Mouse (Mus musculus): ENCODE results near the gene Neu1.
"Not testable (repeated sequence)": the region's sequence is repeated elsewhere in the genome, so short reads cannot be mapped to it uniquely, and the experiment has no call there.

Neu1 gene

GRCm38 (mm10) chr17:34949553-34949969 is 18.5 kb downstream of the Neu1 start:
- no peak for DNase-seq

DNA sequence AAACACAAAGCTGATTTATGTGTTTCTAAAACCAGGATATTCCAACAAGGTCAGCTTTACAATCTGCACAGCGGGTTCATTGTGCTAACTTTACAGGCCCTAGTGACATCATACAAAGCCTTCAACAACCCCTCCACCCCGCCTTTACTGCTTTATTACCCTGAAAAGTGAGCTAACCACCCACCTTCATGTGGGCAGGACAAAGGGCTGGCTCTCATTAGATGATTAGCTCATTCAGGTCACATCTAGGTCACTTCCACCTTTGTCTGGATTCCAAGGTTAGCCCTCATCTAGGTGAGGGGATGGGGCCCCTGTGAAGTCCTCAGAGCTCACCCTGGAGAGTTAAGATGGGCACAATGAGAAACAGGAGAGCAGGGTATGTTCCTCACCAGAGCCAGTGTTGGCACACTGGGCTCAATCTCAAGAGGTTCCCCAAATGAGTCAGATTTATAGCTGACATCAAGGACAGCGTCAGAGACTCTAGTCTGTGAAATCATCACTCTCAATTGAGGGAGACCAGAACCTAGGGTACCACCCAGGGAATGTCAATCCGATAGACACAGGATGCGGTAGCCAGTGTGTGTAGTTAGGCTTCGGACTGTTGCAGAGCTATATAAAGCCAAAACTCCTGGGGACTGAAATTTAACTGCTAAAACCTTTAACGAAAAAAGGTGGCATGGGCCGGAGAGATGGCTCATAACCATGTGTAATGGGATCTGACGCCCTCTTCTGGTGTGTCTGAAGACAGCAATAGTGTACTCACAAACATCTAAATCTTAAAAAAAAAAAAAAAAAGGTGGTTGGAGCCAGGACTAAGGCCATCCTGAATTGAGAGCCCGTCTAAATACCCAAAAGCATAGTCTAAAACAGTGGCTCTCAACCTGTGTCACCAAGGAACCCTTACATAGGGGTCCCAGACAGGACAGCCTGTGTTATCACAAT is 19.7 kb downstream of the Neu1 start:
- DNase-seq: no peak

DNA sequence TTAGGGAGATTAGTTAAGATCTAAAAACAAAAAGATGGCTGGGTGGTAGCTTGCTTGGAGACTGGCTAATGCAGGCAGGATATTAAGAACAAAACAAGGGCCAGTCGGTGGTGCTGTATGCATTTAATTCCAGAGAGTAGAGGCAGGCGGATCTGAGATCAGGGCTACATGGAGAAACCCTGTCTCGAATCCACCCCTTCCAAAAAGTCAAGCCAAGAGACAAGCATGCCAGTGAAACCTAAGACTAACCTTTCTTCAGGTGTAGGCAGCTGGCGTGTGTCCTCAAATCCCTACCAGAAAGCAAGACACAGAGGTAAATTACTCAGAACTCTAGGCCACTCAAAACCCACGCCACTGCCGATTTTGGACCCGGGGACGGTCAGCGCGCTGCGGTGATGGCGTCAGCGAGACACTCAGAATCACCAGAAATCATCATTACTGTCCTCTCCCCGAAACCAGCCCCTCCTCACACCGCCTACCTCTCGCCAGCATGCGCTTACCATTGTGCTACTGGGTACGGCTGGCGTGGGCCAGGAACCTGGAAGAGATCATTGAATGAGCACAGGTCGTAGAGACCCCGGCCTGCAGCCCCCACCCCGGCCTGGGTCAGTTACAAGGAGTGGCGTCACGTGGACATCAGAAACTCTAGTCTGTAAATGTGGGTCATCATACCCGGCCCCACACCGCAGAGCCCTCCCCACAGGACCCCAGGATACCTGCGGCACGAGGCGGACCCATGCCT is 20.8 kb downstream of the Neu1 start:
- no peak for DNase-seq

DNA sequence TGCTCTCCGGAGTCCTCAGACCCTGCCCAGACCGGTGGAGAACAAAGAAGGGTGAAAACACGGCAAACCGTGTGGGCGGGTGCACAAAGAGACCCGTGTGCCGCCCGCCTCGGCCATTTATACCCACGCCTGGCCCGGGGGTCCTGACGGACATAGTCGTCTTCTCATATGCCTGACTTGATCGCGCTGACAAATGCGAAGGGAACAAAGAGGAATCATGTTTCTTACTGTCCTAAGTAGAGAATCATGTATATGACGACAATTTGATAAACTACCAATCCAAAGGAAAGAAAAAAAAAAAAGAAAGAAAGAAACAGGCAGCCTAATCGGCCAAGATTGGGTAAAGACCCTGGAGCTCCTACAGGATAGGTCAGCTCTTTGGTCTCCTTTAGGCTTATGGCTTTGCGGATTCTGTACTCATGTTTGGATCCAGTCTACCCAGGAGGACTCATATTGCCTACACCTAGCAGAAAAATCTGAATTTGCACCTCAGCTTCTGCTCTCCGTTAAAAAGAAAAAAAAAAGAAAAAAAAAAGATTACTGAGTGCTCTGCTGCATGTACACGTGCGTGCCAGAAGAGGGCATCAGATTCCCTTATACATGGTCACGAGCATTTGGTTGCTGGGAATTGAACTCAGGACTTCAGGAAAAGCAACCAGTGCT is 21.5 kb downstream of the Neu1 start:
- peak; percentile 81 for DNase-seq

- no peak for DNase-seq
Observed at GRCm38 (mm10) chr17:34953258-34953657, 22.2 kb downstream of the Neu1 start.

DNA sequence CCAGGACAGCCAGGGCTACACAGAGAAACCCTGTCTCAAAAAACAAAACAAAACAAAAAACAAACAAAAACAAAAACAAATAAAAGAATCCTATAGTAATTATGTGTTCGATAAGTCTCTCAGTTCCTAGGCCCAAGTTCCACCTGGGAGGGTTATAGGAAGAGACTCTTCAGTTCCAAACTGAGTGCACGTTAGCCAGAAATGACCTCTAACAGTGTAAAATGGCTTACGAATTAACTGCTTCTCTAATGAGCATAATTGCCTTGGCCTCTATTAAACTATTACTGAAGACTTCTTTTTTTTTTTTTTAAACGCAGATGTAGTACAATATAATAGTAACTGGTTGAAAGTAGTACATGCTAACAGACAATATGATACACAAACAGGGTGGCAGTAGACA is 22.9 kb downstream of the Neu1 start:
- peak; percentile 82 for DNase-seq

- no peak for DNase-seq
Observed at GRCm38 (mm10) chr17:34954831-34955230, 23.8 kb downstream of the Neu1 start.

GRCm38 (mm10) chr17:34955884-34956283 is 24.8 kb downstream of the Neu1 start:
- DNase-seq: no peak

DNA sequence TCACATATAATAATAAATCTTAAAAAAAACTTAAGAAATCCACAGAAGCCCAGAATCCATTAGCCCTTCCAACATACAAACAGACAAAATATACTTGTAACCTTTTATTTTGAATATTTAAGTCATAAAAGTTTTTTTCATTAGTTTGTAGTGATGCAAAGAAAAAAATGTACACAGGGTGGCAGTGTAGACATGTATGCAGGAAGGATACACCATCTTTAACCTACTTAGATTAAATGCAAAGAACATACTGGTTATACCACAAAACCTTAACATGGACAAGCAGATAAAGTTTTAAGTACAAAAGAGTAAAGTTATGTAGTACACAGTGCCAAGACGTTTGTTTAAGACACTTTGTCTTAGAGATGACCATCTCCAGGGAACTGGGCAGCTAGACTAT is 25.3 kb downstream of the Neu1 start:
- DNase-seq: no peak

DNA sequence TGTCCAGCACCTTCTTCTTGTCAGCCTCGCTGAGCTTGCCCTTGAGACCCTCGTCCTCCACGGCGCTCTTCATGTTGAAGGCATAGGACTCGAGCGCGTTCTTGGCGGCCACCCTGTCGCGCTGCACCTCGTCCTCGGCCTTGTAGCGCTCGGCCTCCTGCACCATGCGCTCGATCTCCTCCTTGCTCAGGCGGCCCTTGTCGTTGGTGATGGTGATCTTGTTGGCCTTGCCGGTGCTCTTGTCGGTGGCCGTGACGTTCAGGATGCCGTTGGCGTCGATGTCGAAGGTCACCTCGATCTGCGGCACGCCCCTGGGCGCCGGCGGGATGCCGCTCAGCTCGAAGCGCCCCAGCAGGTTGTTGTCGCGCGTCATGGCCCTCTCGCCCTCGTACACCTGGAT is 26.2 kb downstream of the Neu1 start:
- not testable (repeated sequence) for DNase-seq

- DNase-seq: not testable (repeated sequence)
Observed at GRCm38 (mm10) chr17:34957966-34958365, 26.9 kb downstream of the Neu1 start.

GRCm38 (mm10) chr17:34958734-34959129 is 27.7 kb downstream of the Neu1 start:
- not testable (repeated sequence) for DNase-seq

GRCm38 (mm10) chr17:34959130-34959778 is 28.2 kb downstream of the Neu1 start, which contains the start of gene Hspa1b:
Gene Hspa1b (minus strand): TSS chr17:34959238.
- peak; percentile 94 for DNase-seq

- DNase-seq: peak; percentile 67
Observed at GRCm38 (mm10) chr17:34959881-34960515, 28.9 kb downstream of the Neu1 start.

DNA sequence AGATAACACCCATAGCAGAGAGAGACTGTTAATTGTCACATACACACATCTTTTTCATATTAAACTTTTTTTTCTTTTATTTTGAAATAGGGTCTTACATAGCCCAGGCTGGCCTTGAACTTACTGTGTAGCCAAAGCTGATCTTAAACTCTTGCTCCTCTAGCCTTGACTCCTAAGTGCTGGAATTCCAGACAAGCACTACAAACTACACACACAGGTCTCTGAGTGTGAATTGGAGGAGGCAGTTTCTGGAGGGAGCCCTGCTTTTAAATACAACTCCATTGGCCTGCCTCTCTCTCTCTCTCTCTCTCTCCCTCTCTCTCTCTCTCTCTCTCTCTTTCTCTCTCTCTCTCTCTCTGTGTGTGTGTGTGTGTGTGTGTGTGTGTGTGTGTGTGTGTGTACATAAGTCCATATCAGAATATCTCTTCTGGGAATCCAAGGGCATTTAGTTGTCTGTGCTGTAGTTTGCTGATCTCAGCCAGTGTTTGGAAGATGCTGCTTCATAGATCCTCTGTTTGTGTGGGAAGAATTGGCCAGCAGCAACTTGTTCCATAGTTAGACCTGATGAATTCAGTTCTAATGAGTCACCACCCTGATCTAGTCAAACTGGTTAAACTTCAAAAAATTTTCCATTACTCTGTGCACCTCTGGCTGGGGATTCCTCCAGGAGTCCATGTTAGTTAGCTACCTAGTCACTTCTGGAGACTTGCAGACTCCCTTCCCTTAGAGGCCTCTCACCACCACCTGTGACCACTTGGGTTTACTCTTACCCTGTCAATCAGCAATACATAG is 29.8 kb downstream of the Neu1 start:
- DNase-seq: no peak

- DNase-seq: no peak
Observed at GRCm38 (mm10) chr17:34962125-34962524, 31.1 kb downstream of the Neu1 start.

GRCm38 (mm10) chr17:34962841-34963240 is 31.8 kb downstream of the Neu1 start:
- no peak for DNase-seq

DNA sequence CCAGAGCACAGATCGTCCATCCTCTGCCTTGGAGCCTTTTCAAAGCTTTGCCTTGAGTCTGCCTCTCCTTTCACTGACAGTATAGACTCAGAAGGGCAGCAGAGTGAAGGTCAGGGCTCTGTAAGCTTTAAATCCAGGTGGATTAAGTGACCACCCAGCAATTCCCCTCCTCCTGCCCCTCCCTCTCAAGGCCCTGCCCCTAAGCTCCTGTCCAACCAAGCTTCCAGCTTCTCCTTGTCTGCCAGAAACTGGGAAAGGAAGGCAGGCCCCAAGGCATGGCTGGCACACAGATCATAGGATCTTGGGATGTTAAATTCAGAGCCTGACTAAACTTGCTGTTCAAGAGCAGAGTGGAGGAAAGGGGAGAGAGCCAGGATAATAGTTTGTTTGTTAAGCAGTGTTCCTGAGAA is 33.6 kb downstream of the Neu1 start:
- DNase-seq: peak; percentile 69

- DNase-seq: no peak
Observed at GRCm38 (mm10) chr17:34965627-34966026, 34.6 kb downstream of the Neu1 start.

GRCm38 (mm10) chr17:34969822-34970221 is 38.8 kb downstream of the Neu1 start, which contains the start of gene Gm20481:
Gene Gm20481 (plus strand): TSS chr17:34969912.
- DNase-seq: not testable (repeated sequence)

DNA sequence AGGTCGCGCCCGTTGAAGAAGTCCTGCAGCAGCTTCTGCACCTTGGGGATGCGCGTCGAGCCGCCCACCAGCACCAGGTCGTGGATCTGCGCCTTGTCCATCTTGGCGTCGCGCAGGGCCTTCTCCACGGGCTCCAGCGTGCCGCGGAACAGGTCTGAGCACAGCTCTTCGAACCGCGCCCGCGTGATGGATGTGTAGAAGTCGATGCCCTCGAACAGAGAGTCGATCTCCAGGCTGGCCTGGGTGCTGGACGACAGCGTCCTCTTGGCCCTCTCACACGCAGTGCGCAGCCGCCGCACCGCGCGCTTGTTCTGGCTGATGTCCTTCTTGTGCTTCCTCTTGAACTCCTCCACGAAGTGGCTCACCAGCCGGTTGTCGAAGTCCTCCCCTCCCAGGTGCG is 39.8 kb downstream of the Neu1 start:
- peak; percentile 3 for DNase-seq
